Mouse (Mus musculus) ovary, adult 18-20 months (tissue): ENCODE results near the gene Hfe2.

Experiments
- DNase-seq: peaks from one replicate; pipeline ENCODE4 v3.0.0; 2022; ENCODE audit warnings: low spot score, mixed read lengths

Hfe2 gene

GRCm38 (mm10) chr3:96557694-96558093, 32.7 kb downstream of the Hfe2 start, which contains the start of gene Txnip:
Gene Txnip, plus strand, starts transcription at chr3:96557957.
- peak; percentile 100 for DNase-seq

GRCm38 (mm10) chr3:96558159-96558558, 33.2 kb downstream of the Hfe2 start:
- no peak for DNase-seq

- no peak for DNase-seq
Observed at GRCm38 (mm10) chr3:96558668-96559196, 33.8 kb downstream of the Hfe2 start.

DNA sequence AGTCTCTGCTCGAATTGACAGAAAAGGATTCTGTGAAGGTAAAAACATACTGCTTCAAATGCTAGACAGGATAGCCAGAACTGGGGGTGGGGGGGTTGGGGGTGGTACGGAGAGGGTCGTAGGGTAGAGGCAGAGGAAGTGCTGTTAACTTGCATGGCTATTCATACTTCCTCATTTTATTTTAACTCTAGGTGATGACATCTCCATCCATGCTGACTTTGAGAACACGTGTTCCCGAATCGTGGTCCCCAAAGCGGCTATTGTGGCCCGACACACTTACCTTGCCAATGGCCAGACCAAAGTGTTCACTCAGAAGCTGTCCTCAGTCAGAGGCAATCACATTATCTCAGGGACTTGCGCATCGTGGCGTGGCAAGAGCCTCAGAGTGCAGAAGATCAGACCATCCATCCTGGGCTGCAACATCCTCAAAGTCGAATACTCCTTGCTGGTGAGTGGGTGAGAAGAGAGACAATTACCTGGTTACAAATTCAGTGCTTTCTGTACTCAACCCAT, 34.5 kb downstream of the Hfe2 start:
- no peak for DNase-seq

- DNase-seq: no peak
Observed at GRCm38 (mm10) chr3:96559911-96560850, 35.2 kb downstream of the Hfe2 start.

- no peak for DNase-seq
Observed at GRCm38 (mm10) chr3:96560881-96561668, 36.1 kb downstream of the Hfe2 start.

GRCm38 (mm10) chr3:96561946-96562681, 37.1 kb downstream of the Hfe2 start:
- no peak for DNase-seq

GRCm38 (mm10) chr3:96563267-96563666, 38.3 kb downstream of the Hfe2 start:
- no peak for DNase-seq

DNA sequence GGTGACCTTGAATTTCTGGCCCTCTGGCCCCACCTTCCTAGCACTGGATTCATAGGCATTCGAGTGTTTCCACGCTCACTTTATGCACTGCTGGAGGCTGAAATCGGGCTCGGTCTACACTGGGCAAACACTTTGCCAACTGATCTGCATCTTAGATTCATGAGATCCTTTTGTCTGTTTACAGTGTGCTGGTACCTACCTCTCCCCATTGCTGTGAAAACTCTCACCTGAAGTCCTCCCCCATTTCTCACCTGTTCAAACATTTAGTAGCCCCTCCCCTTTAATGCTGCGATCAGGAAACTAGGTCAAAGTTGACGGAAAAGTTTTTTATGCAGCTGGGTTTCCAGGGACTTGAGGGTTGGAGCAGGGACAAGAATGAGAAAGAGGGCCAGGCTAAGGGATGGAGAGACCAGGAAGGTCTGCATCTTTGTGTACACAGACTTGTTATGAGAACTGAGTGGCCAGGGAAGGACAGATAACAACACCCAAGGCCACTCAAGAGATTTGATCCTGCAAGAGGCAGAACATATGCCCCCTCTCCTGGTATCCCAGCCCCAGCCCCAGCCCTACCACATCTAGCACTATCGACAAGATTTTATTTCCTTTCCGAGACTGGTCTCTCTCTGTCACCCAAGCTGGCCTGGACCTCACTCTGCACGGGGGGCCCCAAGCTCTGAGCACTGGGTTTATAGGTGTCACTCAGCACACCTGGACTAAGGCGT, 39.1 kb downstream of the Hfe2 start:
- no peak for DNase-seq

- DNase-seq: no peak
Observed at GRCm38 (mm10) chr3:96564633-96565032, 39.7 kb downstream of the Hfe2 start.

GRCm38 (mm10) chr3:96565105-96565504, 40.1 kb downstream of the Hfe2 start:
- no peak for DNase-seq

DNA sequence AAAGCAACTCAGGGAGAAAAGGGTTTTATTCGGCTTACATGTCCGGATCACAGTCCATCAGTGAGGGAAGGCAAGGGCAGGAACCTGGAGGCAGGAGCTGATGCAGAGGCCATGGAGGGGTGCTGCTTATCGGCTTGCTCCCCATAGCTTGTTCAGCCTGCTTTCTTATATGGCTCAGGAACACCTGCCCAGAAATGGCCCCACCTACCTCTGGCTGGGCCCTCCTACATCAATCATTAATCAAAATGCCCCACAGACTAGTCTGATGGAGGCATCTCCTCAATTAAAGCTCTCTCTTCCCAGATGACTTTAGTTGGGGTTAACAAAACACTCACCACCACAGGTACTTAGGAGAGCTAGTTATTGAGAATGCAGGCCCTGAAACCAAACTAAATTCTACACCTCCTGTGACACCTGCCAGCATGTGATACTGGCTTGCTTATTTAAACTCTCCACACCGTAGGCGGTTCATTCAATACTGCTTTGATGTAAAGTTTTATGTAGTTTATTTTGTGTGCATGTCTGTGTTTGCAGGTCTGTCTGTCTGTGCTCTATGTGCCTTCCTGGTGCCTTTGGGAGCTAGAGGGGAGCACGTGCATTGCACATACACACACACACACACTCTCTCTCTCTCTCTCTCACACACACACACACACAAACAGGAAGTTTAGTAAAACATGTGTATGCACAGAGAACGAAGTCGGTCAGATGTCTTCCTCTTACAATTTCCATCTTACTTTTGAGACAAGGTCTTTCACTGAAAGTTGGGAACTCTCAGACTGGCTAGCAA, 41.9 kb downstream of the Hfe2 start:
- no peak for DNase-seq

DNA sequence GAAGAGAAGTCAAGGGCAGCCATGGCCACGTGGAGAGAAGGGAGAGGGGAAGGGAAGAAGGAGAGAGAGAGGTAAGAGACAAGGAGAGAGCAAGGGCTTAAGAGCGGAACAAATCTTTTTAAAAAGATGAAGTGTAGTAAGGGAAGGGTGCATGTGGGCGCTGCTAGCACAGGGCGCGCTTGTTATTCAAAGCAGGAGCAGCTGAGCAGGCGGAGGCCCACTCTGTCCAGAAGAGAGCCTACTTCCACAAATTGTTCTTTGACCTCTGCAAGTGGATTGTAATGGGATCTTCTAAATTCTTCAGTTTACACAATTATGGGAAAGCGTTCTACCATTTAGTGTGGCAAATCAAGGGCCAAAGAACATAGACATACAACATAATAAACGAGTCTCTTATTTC, 43.6 kb downstream of the Hfe2 start:
- no peak for DNase-seq

GRCm38 (mm10) chr3:96569506-96569905, 44.5 kb downstream of the Hfe2 start:
- DNase-seq: no peak

DNA sequence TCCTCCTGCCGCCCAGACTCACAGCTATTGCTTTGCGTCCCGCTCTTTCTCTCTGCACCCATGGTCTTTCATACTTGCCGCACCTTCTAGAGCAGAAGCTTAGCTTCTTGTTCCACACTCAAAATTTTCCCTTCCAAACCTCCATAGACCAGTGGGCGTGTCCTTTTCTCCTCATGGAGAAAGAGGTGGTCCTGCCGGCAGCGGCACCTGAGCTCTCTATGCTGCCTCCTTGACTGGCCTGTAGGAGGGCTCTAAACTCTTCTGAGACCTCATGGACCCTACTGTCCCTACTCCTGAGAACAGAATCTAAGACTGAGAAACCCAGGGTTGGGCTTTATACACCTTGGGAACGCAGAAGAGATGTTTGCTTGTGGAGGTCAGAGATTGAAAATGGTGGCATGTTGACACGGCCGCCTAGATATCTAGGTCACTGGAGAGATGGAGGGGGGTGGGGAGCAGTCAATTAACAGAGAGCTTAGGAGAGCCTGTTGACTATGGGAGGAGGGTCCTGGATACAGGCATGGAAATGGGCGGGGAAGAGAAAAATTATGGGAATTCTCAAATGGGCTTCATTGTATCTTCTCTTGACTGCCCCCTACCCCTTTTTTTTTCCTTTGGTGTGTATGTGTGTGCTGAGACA, 45.1 kb downstream of the Hfe2 start:
- DNase-seq: no peak

- no peak for DNase-seq
Observed at GRCm38 (mm10) chr3:96570643-96571042, 45.7 kb downstream of the Hfe2 start.

DNA sequence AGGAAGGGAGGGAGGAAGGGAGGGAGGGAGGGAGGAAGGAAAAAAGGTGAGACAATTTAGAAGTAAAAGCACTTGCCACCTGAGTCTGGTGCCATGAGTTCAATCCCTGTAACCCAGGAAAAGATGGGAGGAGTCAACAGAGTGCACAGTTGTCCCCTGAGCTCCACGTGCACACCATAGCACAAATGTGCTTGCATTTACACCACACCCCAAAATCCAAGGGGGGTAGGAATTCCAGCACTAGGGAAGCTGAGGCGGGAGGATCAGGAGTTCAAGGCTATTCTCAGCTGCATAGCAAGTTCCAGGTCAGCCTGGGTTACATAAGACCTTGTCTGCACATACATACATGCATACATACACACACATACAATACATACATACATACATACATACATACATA, 46.4 kb downstream of the Hfe2 start:
- no peak for DNase-seq

GRCm38 (mm10) chr3:96571896-96572698, 47.1 kb downstream of the Hfe2 start:
- no peak for DNase-seq
